Mouse (Mus musculus) left cerebral cortex, postnatal 4 days (tissue): ENCODE measurements around the gene Prtn3. TPM values are rescaled to one million over a fixed set of nuclear protein-coding genes. Genes with fewer than 3 reads are reported as not detected.
A peak's percentile ranks its signal among the peaks of the same experiment; 100 is the strongest.
"Not testable (repeated sequence)": the region's sequence is repeated elsewhere in the genome, so short reads cannot be mapped to it uniquely, and the experiment has no call there.

ENCODE experiments used
- DNase-seq: peaks from one replicate; pipeline ENCODE4 v3.0.0-alpha.2; 2022
- intact Hi-C: fragments of 180-260 bp; cut with DNase I; formaldehyde crosslinking; loops from one replicate; pipeline ENCODE4 v1.15.1; 2025
- total RNA-seq, 2 experiments: library from RNA; stranded (reverse); gene quantifications; 2 replicates each; pipeline ENCODE4 v1.2.3; 2021

The Prtn3 gene
- total RNA-seq, 2 experiments from 2014 or later, result 6.9 to 7.0 TPM

DNA sequence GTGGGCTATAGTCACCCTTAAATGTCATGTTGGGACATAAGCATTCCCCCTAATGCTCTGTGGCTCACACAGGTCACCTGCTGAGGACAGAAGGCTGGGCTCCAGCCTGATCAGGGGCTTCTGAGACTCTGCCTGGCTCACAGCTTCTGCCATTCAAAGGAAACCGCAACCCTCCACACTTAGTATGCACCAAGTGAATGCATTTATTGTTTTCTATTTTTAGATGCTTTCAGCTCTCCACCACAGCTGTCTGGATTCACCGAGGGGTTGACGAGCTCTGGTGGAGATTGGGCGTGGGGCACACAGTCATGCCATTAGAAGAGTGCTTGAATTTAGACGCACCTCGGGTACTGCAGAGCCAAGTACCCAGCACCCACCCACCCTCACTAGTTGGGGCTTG is 963 bp upstream of the Prtn3 start:
- intact Hi-C loops, result no loop called here
- no peak for DNase-seq

DNA sequence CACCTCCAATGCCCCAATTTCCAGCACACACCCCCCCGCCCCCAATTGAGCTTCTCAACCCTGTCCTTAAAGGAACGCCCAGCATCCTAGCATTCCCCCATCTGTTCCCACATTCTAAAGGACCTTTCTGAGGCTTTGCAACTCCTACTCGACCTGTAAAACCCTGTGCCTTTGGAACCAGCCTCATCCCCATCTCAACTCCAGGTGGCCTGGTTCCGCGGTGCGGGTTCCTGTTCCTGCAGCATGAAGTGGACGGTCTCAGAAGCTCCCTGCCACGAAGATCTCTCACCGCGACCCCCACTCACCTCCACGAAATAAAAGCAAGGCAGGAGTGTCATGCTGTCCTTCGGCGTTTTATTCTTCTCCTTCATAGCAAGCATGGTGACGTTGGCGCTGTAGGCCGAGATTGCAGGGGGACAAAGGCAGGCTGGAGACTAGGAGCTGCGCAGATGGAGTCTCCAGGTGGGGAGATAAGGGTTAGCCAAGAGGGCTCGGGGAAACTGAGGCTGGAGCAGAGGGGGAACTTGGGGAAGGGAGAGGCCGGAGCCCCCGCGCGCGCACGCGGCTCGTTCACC is 474 bp upstream of the Prtn3 start:
- intact Hi-C loops, result no loop called here
- DNase-seq, result no peak

GRCm38 (mm10) chr10:79877174-79877573 is 2.9 kb downstream of the Prtn3 start:
- DNase-seq, result no peak
- intact Hi-C loops, result no loop called here

DNA sequence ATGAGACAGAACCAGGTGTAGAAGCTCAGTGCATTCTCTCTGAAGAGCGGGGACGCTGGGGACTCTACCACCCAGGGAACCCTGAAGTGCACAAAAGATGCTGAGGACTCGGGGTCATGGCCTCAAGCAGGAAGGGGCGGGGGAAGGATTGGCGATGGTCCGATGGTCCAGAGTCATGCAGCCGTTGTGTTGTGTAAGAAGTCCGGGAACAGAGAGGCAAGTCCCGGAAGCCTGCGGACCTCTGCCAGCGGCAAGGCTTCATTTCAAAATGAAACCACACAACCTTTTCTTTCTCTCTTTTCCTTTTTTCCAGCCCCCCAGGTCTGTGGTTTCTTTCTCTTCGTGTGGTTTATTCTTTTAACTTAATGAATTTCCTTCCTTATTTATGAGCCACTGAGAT is 3.5 kb downstream of the Prtn3 start:
- intact Hi-C loops, result no loop called here
- DNase-seq, result no peak

- no peak for DNase-seq
- intact Hi-C loops, result no loop called here
These were observed 5.3 kb downstream of the Prtn3 start for GRCm38 (mm10) chr10:79879527-79879926.

DNA sequence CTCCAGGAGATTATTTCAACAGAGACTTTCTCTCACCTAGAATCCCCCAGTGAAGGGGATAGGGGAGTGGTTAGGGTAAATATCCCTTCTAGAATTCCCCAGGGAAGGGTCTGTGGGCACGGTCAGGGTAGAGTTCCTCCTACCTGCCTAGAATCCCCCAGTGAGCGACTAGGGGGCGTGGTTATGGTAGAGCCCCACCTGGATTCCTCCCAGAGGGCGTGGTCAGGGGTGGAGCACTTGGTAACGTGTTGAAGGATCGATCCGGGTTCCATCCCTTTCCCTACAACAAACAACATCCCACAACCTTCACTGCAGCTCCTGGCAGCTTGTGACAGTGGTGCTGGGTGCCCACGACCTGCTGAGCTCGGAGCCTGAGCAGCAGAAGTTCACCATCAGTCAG is 6.4 kb downstream of the Prtn3 start:
- intact Hi-C loops, result no loop called here
- no peak for DNase-seq

GRCm38 (mm10) chr10:79881981-79882380 is 7.7 kb downstream of the Prtn3 start:
- intact Hi-C loops, result no loop called here

GRCm38 (mm10) chr10:79883297-79884084 is 9.2 kb downstream of the Prtn3 start:
- intact Hi-C loops, result no loop called here
- peak; percentile 83 for DNase-seq

More at GRCm38 (mm10) chr10:79881981-79882380, 7.7 kb downstream of the Prtn3 start:
- no peak for DNase-seq

GRCm38 (mm10) chr10:79884446-79884845 is 10.2 kb downstream of the Prtn3 start:
- intact Hi-C loops, result no loop called here
- DNase-seq, result peak; percentile 79

- intact Hi-C loops, DNase-seq: not testable (repeated sequence)
These were observed 10.7 kb downstream of the Prtn3 start for GRCm38 (mm10) chr10:79884938-79885337.

GRCm38 (mm10) chr10:79886054-79886453 is 11.8 kb downstream of the Prtn3 start, which contains the start of gene Elane:
TSS of gene Elane (plus strand) at chr10:79886247.
- intact Hi-C loops, result no loop called here
- DNase-seq, result no peak

GRCm38 (mm10) chr10:79886611-79887010 is 12.3 kb downstream of the Prtn3 start:
- intact Hi-C loops, result no loop called here
- no peak for DNase-seq

DNA sequence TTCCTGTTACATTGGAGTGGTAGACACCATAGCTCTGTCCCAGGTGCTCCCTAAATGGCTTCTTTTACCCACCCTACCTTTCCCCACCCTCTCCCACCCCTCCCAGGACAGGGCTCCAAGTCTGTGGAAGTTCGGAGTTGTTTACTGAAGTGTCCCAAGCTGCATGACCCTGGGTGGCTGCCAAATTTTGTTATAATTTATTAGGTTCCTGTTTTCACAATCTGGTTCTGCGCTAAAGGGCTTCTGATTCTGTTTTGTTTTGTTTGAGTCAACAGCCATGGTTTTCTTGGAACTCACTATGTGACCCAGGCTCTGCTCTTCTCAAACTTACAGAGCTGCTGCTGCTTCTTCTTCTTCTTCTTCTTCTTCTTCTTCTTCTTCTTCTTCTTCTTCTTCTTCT is 15.1 kb downstream of the Prtn3 start:
- no peak for DNase-seq
- intact Hi-C loops, result no loop called here

DNA sequence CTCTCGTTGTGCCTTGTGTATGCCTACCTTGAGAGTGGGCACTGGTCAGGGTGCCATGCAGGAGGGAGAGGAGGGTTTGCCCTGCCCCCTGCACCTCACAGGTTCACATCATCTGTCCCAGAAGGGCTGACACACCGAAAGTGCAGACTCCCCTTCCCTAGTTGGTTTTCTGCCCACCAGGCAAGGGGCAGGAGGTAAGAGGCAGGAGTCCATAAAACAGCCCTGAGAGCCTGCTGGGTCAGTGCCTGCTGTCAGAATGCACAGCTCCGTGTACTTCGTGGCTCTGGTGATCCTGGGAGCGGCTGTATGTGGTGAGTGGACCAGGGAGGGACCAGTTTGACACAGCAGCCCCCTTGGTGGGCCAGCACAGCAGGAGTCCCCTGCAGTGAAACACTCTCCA is 16.4 kb downstream of the Prtn3 start, which contains the start of gene Cfd:
Cfd (plus strand) TSS at position 184 of the 400 bp plus-strand sequence.
- no peak for DNase-seq
- intact Hi-C loops, result no loop called here

- intact Hi-C loops, result not testable (repeated sequence)
- DNase-seq, result peak; percentile 85
These were observed 18.3 kb downstream of the Prtn3 start for GRCm38 (mm10) chr10:79892451-79893118.

GRCm38 (mm10) chr10:79896306-79896705 is 22.0 kb downstream of the Prtn3 start:
- intact Hi-C loops, result no loop called here
- DNase-seq, result peak; percentile 52

DNA sequence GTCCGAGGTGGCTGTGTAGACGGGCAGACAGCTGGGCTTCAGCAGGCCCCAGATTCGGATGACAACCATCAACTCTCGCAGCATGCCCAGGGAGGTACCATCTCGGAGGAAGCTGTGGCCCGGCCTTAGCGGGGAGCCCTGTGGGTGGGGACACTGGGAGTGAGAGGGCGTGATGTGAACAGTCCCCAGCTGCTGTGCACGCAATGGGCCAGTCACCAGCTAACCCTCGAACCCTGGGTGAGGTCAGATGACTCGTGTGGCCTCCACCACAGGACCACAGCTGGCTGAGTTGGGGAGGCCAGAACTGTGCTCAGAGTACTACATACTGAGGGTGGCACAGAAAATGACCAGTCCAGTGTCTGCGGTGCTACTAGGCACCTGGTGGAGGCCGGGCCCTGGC is 22.5 kb downstream of the Prtn3 start:
- DNase-seq, result no peak
- intact Hi-C loops, result no loop called here

- intact Hi-C loops, result no loop called here
These were observed 23.3 kb downstream of the Prtn3 start for GRCm38 (mm10) chr10:79897316-79898245.

DNA sequence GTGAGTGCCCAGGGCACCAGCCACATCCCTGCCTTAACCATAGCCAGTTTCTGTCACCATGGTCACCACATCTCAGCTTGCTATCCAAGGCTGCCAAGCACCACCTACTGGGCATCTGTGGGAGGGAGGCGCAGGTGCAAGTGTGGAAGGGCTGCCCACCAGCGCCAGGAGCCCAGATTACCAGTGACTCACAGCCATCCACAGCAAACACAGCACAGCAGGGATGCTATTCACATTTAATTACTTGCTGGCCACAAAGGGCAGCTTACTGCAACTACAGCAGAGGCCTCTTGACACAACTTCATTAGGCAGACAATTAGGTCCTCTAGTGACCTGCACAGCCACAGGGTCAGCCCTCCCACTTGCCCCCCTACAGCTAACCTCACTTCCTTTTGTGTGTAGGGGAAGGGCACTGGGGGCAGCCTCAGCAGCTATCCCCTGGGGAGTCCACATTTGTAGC is 26.7 kb downstream of the Prtn3 start:
- peak; percentile 78 for DNase-seq
- intact Hi-C loops, result no loop called here

More at GRCm38 (mm10) chr10:79897316-79898245, 23.3 kb downstream of the Prtn3 start:
- DNase-seq, result no peak

- DNase-seq, result no peak
- intact Hi-C loops, result no loop called here
These were observed 32.4 kb downstream of the Prtn3 start for GRCm38 (mm10) chr10:79906712-79907111.
